Comparison of ENCODE assay signal across 10 mouse cellular contexts in the genomic region with DNA sequence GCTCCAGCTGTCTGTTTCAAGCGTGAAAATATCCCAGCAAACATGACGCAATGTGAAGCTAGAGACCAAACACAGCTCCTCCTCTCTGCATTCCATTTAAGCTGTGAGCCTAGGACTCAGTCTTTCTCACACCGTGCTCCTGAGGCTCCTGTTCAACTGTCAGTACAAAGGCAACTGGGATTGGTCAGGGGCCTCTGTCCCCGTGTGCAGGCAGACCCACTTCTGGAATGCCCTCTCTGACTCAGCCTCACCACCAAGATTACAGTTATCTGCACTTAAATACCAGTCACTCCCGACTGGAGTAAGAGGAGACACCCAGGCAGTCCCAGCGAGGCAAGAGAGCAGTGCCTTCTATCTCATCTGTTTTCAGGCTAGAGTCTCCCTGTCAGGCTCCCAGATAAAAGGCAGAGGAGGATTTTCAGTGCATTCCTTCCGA.
DNase-seq lines count a peak whose midpoint lies in the region; ATAC-seq and TF ChIP-seq lines count a peak whose summit lies in the region.
"Had no signal": no experiment of that assay in that cellular context is flagged by ENCODE, and none has a peak within 500 bp of the region (broad histone marks: within the 10 kb centered on the region; RNA-seq: fewer than 3 reads in every experiment).

No protein-coding gene starts in this region.

- no peaks in the 10 kb centered on the region for H3K27me3 ChIP-seq in heart, embryonic 16.5 days (ENCODE audit: control insufficient read depth, insufficient read depth, low read length)
- H3K27me3 ChIP-seq in midbrain, embryonic 15.5 days (replicated peaks) = no peaks in the 10 kb centered on the region
- H3K27me3 ChIP-seq: limb, embryonic 15.5 days had no signal

- 11% methylated on average over 7 of the region's 7 CpGs for WGBS in heart, embryonic 16.5 days
- 33% methylated on average over 7 of the region's 7 CpGs for WGBS in midbrain, embryonic 15.5 days

- H3K27ac ChIP-seq in brown adipose tissue, adult 24 weeks (replicated peaks; ENCODE audit: low read depth, low read length) = no peak overlapping the region
- peak overlapping the region; percentile 62 for H3K27ac ChIP-seq in heart, embryonic 16.5 days (ENCODE audit: low read length)
- H3K27ac ChIP-seq in midbrain, embryonic 15.5 days = no peak overlapping the region
- no peak overlapping the region for H3K27ac ChIP-seq in layer of hippocampus, adult 2 months
- H3K27ac ChIP-seq: limb, embryonic 15.5 days had no signal

- H3K9ac ChIP-seq in heart, embryonic 16.5 days (ENCODE audit: low read length) = no peak overlapping the region
- no peak overlapping the region for H3K9ac ChIP-seq in midbrain, embryonic 15.5 days
- H3K9ac ChIP-seq: limb, embryonic 15.5 days had no signal

- no peak for DNase-seq in frontal cortex, postnatal 10 days (ENCODE audit: low spot score in 2 of 2)
- DNase-seq in ovary, adult 18-20 months (ENCODE audit: low spot score) = no peak
- DNase-seq in layer of hippocampus, adult 2 months (ENCODE audit: low spot score in 2 of 2) = no peak
- DNase-seq in adrenal gland, postnatal 4 days (ENCODE audit: low spot score in 2 of 2) = no peak
- DNase-seq: thymus, postnatal 14 days had no signal

- no peak for TF ChIP-seq CTCF in layer of hippocampus, adult 2 months (conservative IDR thresholded peaks at IDR 0.05)

- H3K4me1 ChIP-seq in brown adipose tissue, adult 24 weeks (ENCODE audit: control insufficient read depth, insufficient read depth, insufficient read length, low read length) = no peaks in the 10 kb centered on the region
- peaks cover 12% of the 10 kb centered on the region for H3K4me1 ChIP-seq in heart, embryonic 16.5 days (ENCODE audit: control insufficient read depth, insufficient read depth, low read length)
- H3K4me1 ChIP-seq in midbrain, embryonic 15.5 days = no peaks in the 10 kb centered on the region
- H3K4me1 ChIP-seq: limb, embryonic 15.5 days had no signal

- H3K9me3 ChIP-seq in heart, embryonic 16.5 days (replicated peaks; ENCODE audit: control insufficient read depth, low read length) = no peaks in the 10 kb centered on the region
- H3K9me3 ChIP-seq in midbrain, embryonic 15.5 days = no peaks in the 10 kb centered on the region
- H3K9me3 ChIP-seq: limb, embryonic 15.5 days had no signal

- ATAC-seq in frontal cortex, adult (ENCODE audit: low TSS enrichment) = peak; percentile 52
- peak; percentile 88 for ATAC-seq in heart, embryonic 16.5 days (replicated peaks; ENCODE audit: extremely low read depth, insufficient read depth, low FRiP score)
- no peak; the same call in 1 of the 2 replicates for ATAC-seq in midbrain, embryonic 15.5 days (replicated peaks)

- H3K4me3 ChIP-seq in brown adipose tissue, adult 24 weeks (ENCODE audit: insufficient read depth, low read depth, low read length) = 0 out of 2 replicates have a peak overlapping the region, but pooled peaks have one; percentile 34
- H3K4me3 ChIP-seq in heart, embryonic 16.5 days (ENCODE audit: low read length) = no peak overlapping the region
- no peak overlapping the region for H3K4me3 ChIP-seq in midbrain, embryonic 15.5 days
- no peak overlapping the region for H3K4me3 ChIP-seq in layer of hippocampus, adult 2 months
- H3K4me3 ChIP-seq: limb, embryonic 15.5 days had no signal

- peak overlapping the region; percentile 42 for H3K4me2 ChIP-seq in heart, embryonic 16.5 days (ENCODE audit: low read depth, low read length)
- peak overlapping the region; percentile 16; the same call in 1 of the 2 replicates for H3K4me2 ChIP-seq in midbrain, embryonic 15.5 days
- H3K4me2 ChIP-seq: limb, embryonic 15.5 days had no signal

- H3K36me3 ChIP-seq in heart, embryonic 16.5 days (ENCODE audit: control insufficient read depth, insufficient read depth) = no peaks in the 10 kb centered on the region
- no peaks in the 10 kb centered on the region for H3K36me3 ChIP-seq in midbrain, embryonic 15.5 days (replicated peaks)
- H3K36me3 ChIP-seq: limb, embryonic 15.5 days had no signal
